ENCODE assay signal across 15 mouse cellular contexts in genomic region chr10:96925771-96926170, GRCm38 (mm10).
DNase-seq lines count a peak whose midpoint lies in the region; ATAC-seq and TF ChIP-seq lines count a peak whose summit lies in the region.
"Had no signal": no experiment of that assay in that cellular context is flagged by ENCODE, and none has a peak within 500 bp of the region (broad histone marks: within the 10 kb centered on the region; RNA-seq: fewer than 3 reads in every experiment).

No protein-coding gene starts in this region.

- DNase-seq in heart, adult 18-20 months = peak; percentile 21 to 26
- peak; percentile 23 for DNase-seq in midbrain, embryonic 11.5 days (ENCODE audit: low spot score, missing footprints)
- peak; percentile 86 for DNase-seq in lung, postnatal 0 days (ENCODE audit: low spot score)
- no peak for DNase-seq in hindbrain, postnatal 0 days (ENCODE audit: low spot score)
- DNase-seq in ovary, adult 18-20 months (ENCODE audit: low spot score) = no peak
- DNase-seq: cerebellum, postnatal 36 days; kidney, adult 18-20 months had no signal

- H3K9me3 ChIP-seq in heart, embryonic 12.5 days (replicated peaks) = no peaks in the 10 kb centered on the region
- H3K9me3 ChIP-seq in midbrain, embryonic 11.5 days (ENCODE audit: control insufficient read depth, low read length) = no peaks in the 10 kb centered on the region
- H3K9me3 ChIP-seq in midbrain, embryonic 16.5 days (replicated peaks; ENCODE audit: control insufficient read depth, low read length, poor library complexity, severe bottlenecking) = no peaks in the 10 kb centered on the region
- H3K9me3 ChIP-seq in lung, postnatal 0 days (ENCODE audit: low read length) = no peaks in the 10 kb centered on the region
- no peaks in the 10 kb centered on the region for H3K9me3 ChIP-seq in stomach, embryonic 16.5 days (replicated peaks; ENCODE audit: control insufficient read depth, low read length)
- no peaks in the 10 kb centered on the region for H3K9me3 ChIP-seq in hindbrain, postnatal 0 days (ENCODE audit: low read length)
- H3K9me3 ChIP-seq: embryonic facial prominence, embryonic 12.5 days; forebrain, embryonic 13.5 days had no signal

- no peak overlapping the region for H3K4me3 ChIP-seq in heart, embryonic 12.5 days
- no peak overlapping the region for H3K4me3 ChIP-seq in midbrain, embryonic 11.5 days (ENCODE audit: low read depth, low read length)
- H3K4me3 ChIP-seq in midbrain, embryonic 16.5 days (ENCODE audit: low read depth, low read length) = no peak overlapping the region
- H3K4me3 ChIP-seq in lung, postnatal 0 days (ENCODE audit: low read depth, low read length) = no peak overlapping the region
- no peak overlapping the region for H3K4me3 ChIP-seq in stomach, embryonic 16.5 days (replicated peaks; ENCODE audit: low read length)
- no peak overlapping the region for H3K4me3 ChIP-seq in hindbrain, postnatal 0 days (ENCODE audit: low read length)
- H3K4me3 ChIP-seq: embryonic facial prominence, embryonic 12.5 days; forebrain, embryonic 13.5 days had no signal

- H3K27ac ChIP-seq in heart, embryonic 12.5 days (ENCODE audit: poor library complexity, severe bottlenecking) = no peak overlapping the region
- H3K27ac ChIP-seq in midbrain, embryonic 11.5 days (ENCODE audit: low read depth, low read length) = no peak overlapping the region
- H3K27ac ChIP-seq in midbrain, embryonic 16.5 days (ENCODE audit: low read length) = no peak overlapping the region
- H3K27ac ChIP-seq in lung, postnatal 0 days (ENCODE audit: low read length) = 0 out of 2 replicates have a peak overlapping the region, but pooled peaks have one; percentile 52
- H3K27ac ChIP-seq in stomach, embryonic 16.5 days (ENCODE audit: low read length) = peak overlapping the region; percentile 90
- H3K27ac ChIP-seq in hindbrain, postnatal 0 days = no peak overlapping the region
- H3K27ac ChIP-seq: embryonic facial prominence, embryonic 12.5 days; forebrain, embryonic 13.5 days; hindbrain, embryonic 14.5 days had no signal

- 79% methylated on average over 2 of the region's 2 CpGs for WGBS in heart, embryonic 12.5 days
- 91% methylated on average over 2 of the region's 2 CpGs for WGBS in midbrain, embryonic 11.5 days
- WGBS in midbrain, embryonic 16.5 days = 96% methylated on average over 2 of the region's 2 CpGs
- 47% methylated on average over 2 of the region's 2 CpGs for WGBS in lung, postnatal 0 days
- 59% methylated on average over 2 of the region's 2 CpGs for WGBS in stomach, embryonic 16.5 days
- WGBS in hindbrain, postnatal 0 days = 97% methylated on average over 2 of the region's 2 CpGs

- TF ChIP-seq EP300 in lung, postnatal 0 days (IDR thresholded peaks at IDR 0.05) = peak; percentile 68

- H3K9ac ChIP-seq in heart, embryonic 12.5 days = no peak overlapping the region
- no peak overlapping the region for H3K9ac ChIP-seq in midbrain, embryonic 11.5 days (ENCODE audit: low read length)
- H3K9ac ChIP-seq in midbrain, embryonic 16.5 days (ENCODE audit: low read depth, low read length) = no peak overlapping the region
- H3K9ac ChIP-seq in lung, postnatal 0 days (replicated peaks; ENCODE audit: low read depth) = no peak overlapping the region
- no peak overlapping the region for H3K9ac ChIP-seq in stomach, embryonic 16.5 days (ENCODE audit: low read length)
- no peak overlapping the region for H3K9ac ChIP-seq in hindbrain, postnatal 0 days (replicated peaks; ENCODE audit: low read length)
- H3K9ac ChIP-seq: embryonic facial prominence, embryonic 12.5 days; forebrain, embryonic 13.5 days; hindbrain, embryonic 14.5 days had no signal

- H3K27me3 ChIP-seq in heart, embryonic 12.5 days (replicated peaks) = no peaks in the 10 kb centered on the region
- no peaks in the 10 kb centered on the region for H3K27me3 ChIP-seq in midbrain, embryonic 11.5 days (ENCODE audit: control insufficient read depth, insufficient read depth, low read length)
- H3K27me3 ChIP-seq in midbrain, embryonic 16.5 days (ENCODE audit: control insufficient read depth, insufficient read depth, low read depth, low read length) = no peaks in the 10 kb centered on the region
- no peaks in the 10 kb centered on the region for H3K27me3 ChIP-seq in lung, postnatal 0 days (replicated peaks; ENCODE audit: insufficient read depth, low read length)
- no peaks in the 10 kb centered on the region for H3K27me3 ChIP-seq in stomach, embryonic 16.5 days (ENCODE audit: control insufficient read depth, insufficient read depth, low read length)
- H3K27me3 ChIP-seq in hindbrain, postnatal 0 days (ENCODE audit: insufficient read depth, low read length) = no peaks in the 10 kb centered on the region
- H3K27me3 ChIP-seq: embryonic facial prominence, embryonic 12.5 days; forebrain, embryonic 13.5 days had no signal

- H3K4me2 ChIP-seq in heart, embryonic 12.5 days = no peak overlapping the region
- no peak overlapping the region for H3K4me2 ChIP-seq in midbrain, embryonic 11.5 days
- no peak overlapping the region for H3K4me2 ChIP-seq in midbrain, embryonic 16.5 days (ENCODE audit: low read length)
- H3K4me2 ChIP-seq in lung, postnatal 0 days (replicated peaks; ENCODE audit: low read depth, low read length) = no peak overlapping the region
- no peak overlapping the region for H3K4me2 ChIP-seq in stomach, embryonic 16.5 days (ENCODE audit: low read depth, low read length)
- no peak overlapping the region for H3K4me2 ChIP-seq in hindbrain, postnatal 0 days (ENCODE audit: low read depth, low read length)
- H3K4me2 ChIP-seq: embryonic facial prominence, embryonic 12.5 days; forebrain, embryonic 13.5 days; hindbrain, embryonic 14.5 days; liver, embryonic 11.5 days had no signal

- H3K36me3 ChIP-seq in heart, embryonic 12.5 days = no peaks in the 10 kb centered on the region
- no peaks in the 10 kb centered on the region for H3K36me3 ChIP-seq in midbrain, embryonic 11.5 days (ENCODE audit: control insufficient read depth, insufficient read depth, low read length)
- no peaks in the 10 kb centered on the region for H3K36me3 ChIP-seq in midbrain, embryonic 16.5 days (ENCODE audit: control insufficient read depth, insufficient read depth, low read length)
- H3K36me3 ChIP-seq in lung, postnatal 0 days (ENCODE audit: insufficient read depth, low read length) = no peaks in the 10 kb centered on the region
- H3K36me3 ChIP-seq in stomach, embryonic 16.5 days (ENCODE audit: control insufficient read depth, insufficient read depth, low read length) = no peaks in the 10 kb centered on the region
- no peaks in the 10 kb centered on the region for H3K36me3 ChIP-seq in hindbrain, postnatal 0 days (ENCODE audit: insufficient read depth, low read length)
- H3K36me3 ChIP-seq: embryonic facial prominence, embryonic 12.5 days; G1E had no signal

- no peak for ATAC-seq in heart, embryonic 12.5 days (ENCODE audit: insufficient number of reproducible peaks, low FRiP score)
- no peak for ATAC-seq in midbrain, embryonic 11.5 days (ENCODE audit: low FRiP score)
- no peak for ATAC-seq in midbrain, embryonic 16.5 days
- ATAC-seq in lung, postnatal 0 days = peak; percentile 63
- no peak for ATAC-seq in stomach, embryonic 16.5 days (ENCODE audit: insufficient read depth, low FRiP score)
- no peak for ATAC-seq in hindbrain, postnatal 0 days
- ATAC-seq: forebrain, embryonic 13.5 days had no signal

- no peak for TF ChIP-seq CTCF in lung, postnatal 0 days (IDR thresholded peaks at IDR 0.05)
- no peak for TF ChIP-seq CTCF in hindbrain, postnatal 0 days (IDR thresholded peaks at IDR 0.05; ENCODE audit: low read depth)

- H3K4me1 ChIP-seq in heart, embryonic 12.5 days (replicated peaks) = no peaks in the 10 kb centered on the region
- H3K4me1 ChIP-seq in midbrain, embryonic 11.5 days (ENCODE audit: control insufficient read depth, insufficient read depth, low read length) = no peaks in the 10 kb centered on the region
- no peaks in the 10 kb centered on the region for H3K4me1 ChIP-seq in midbrain, embryonic 16.5 days (ENCODE audit: control insufficient read depth, insufficient read depth, low read length)
- H3K4me1 ChIP-seq in lung, postnatal 0 days (ENCODE audit: insufficient read depth, low read depth, low read length) = no peaks in the 10 kb centered on the region
- H3K4me1 ChIP-seq in stomach, embryonic 16.5 days (ENCODE audit: control insufficient read depth, insufficient read depth, low read length) = peaks cover 10% of the 10 kb centered on the region; the same call in 1 of the 2 replicates
- no peaks in the 10 kb centered on the region for H3K4me1 ChIP-seq in hindbrain, postnatal 0 days (ENCODE audit: insufficient read depth, low read length)
- H3K4me1 ChIP-seq: embryonic facial prominence, embryonic 12.5 days; forebrain, embryonic 13.5 days had no signal

Comparison
In these comparisons a context has a peak if more than half of its experiments do, and no peak if none do; other contexts are left out.
1. DNase-seq: peak in heart, adult 18-20 months (2 of 2), midbrain, embryonic 11.5 days (single experiment) and lung, postnatal 0 days (single experiment); none in hindbrain, postnatal 0 days (single experiment) and ovary, adult 18-20 months (single experiment).
2. H3K27ac ChIP-seq: peak in lung, postnatal 0 days (single experiment) and stomach, embryonic 16.5 days (single experiment); none in heart, embryonic 12.5 days (single experiment), midbrain, embryonic 11.5 days (single experiment), midbrain, embryonic 16.5 days (single experiment) and hindbrain, postnatal 0 days (single experiment).